Mouse (Mus musculus) G1E-ER4 (cell line): ENCODE data around the gene Mrfap1. TPM values are rescaled to one million over a fixed set of nuclear protein-coding genes. Genes with fewer than 3 reads are reported as not detected.

Experiments
- GATA1 ChIP-seq: IDR thresholded peaks from one replicate; pipeline ENCODE4 v1.8.0; 2012; ENCODE audit warnings: low read length, inconsistent platforms
- polyA plus RNA-seq: library from polyadenylated mRNA; stranded (reverse); fragments of >175 nt; gene quantifications from 2 replicates; pipeline ENCODE4 v1.2.3, GENCODE M21; 2012

Gene Mrfap1
- polyA plus RNA-seq, 1 experiment, result 208 TPM

- no peak for TF ChIP-seq GATA1
Observed at GRCm38 (mm10) chr5:36748536-36749061, 48.0 kb downstream of the Mrfap1 start, which contains the start of gene Bloc1s4. Gene Bloc1s4 (minus strand): TSS chr5:36748650.

GRCm38 (mm10) chr5:36747794-36748535 lies 48.6 kb downstream of the Mrfap1 start:
- TF ChIP-seq GATA1, result no peak

GRCm38 (mm10) chr5:36747071-36747470 lies 49.5 kb downstream of the Mrfap1 start:
- no peak for TF ChIP-seq GATA1

Other genes starting within 250 kb of the Mrfap1 start
- gene Tbc1d14, start 203.5 kb downstream of the Mrfap1 start, polyA plus RNA-seq, result 11.2 and 17.3 TPM in 2 replicates
- gene D5Ertd579e, start 100.7 kb downstream of the Mrfap1 start, polyA plus RNA-seq, result 4.1 and 5.3 TPM in 2 replicates
- gene Bloc1s4, start 48.1 kb downstream of the Mrfap1 start, polyA plus RNA-seq, result 20.3 and 28.0 TPM in 2 replicates
- gene Man2b2, start 33.9 kb upstream of the Mrfap1 start, polyA plus RNA-seq, result 36.9 and 39.6 TPM in 2 replicates
- gene Ppp2r2c, start 71.7 kb upstream of the Mrfap1 start, polyA plus RNA-seq, result 0.01 TPM in 1 of 2 replicates, not detected in the other
- gene Wfs1, start 192.4 kb upstream of the Mrfap1 start, polyA plus RNA-seq, result not detected in 2 replicates